Mouse (Mus musculus) layer of hippocampus, adult 9-11 months (tissue): ENCODE data around the gene Dennd4b.

Source experiments
- DNase-seq: peaks from one replicate; pipeline ENCODE4 v3.0.0; 2022

Dennd4b gene

DNA sequence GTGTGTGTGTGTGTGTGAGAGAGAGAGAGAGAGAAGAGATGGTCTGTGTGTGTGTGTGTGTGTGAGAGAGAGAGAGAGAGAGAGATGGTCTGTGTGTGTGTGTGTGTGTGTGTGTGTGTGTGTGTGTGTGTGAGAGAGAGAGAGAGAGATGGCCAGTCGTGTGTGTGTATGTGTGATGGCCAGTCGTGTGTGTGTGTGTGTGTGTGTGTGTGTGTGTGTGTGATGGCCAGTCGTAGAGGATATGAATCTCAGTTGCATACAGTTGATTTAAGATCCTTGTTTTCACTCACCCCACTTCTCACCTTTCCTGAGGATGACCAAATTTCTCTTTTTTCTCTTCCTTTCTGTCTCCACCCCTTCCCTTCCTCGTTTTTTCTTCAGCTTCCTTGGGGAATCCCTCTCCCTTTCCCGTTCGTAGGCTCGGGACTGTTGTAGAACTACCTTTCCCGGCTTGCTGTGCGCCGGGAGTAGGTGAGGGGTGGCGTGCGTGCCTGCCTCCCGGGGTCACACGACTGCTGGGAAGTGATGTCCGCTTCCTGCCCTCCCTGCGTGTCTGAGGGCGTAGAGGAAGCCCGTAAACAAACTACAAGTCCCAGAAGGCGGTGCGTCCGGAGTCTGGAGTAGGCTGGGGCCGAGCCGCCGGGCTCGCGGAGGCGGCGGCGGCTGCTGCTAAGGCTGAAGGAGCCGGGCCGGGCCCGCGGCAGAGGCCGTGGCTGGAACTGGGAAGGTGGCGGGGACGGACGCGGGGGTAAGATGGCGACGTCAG is 11.1 kb upstream of the Dennd4b start, which contains the start of gene Crtc2:
Gene Crtc2, plus strand, starts transcription at position 511 of the 766 bp plus-strand sequence.
- peak; percentile 99 for DNase-seq

DNA sequence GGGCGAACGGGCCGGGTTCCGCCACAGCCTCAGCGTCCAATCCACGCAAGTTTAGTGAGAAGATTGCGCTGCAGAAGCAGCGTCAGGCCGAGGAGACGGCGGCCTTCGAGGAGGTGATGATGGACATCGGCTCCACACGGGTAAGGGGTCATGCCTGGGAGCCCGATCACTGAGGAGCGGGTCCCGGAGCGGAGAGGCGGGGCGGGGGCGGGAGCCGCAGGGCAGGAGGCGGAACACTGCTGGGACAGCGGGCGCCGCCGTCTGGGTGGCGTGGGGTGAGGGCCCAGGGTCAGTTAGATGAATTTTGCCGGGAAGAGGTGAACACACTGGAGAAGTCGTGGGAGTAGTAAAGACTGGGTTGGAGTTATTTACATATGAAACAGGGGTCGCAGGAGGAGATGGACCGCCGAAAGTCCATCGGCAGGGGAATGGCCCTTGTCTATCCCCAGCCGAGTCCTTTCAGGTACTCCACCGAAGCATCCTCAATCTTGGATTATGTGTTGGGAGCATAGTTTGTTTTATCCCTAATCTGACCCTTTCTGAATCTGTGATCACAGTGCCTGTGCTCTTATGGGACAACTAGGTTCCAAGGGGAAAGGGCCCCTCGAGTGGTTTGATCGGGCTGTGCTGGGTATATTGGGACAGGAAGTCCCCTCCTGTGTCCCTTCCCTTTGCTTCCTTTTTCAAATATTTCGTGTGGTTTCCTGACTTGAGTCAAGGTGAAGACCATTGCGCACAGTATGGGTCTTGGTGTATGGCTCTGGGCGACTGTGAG is 10.4 kb upstream of the Dennd4b start:
- DNase-seq = no peak

DNA sequence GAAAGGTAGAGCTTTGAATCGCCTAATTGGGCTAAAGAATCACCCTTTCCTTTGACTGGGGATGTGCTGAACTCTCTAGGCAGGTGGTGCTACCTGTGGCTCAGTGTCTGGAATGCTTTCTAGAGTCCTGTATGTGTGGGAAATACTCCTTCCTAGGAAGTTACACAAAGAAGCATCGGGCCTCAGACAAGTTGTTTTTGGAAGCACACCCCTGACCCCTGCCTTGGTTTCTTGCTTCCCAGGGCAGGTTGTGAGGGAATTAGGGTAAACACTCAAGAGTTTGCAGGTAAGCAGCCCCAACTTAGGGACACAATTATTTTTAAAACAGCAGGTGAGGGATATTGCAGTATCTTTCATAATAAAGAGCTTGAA is 9.8 kb upstream of the Dennd4b start:
- DNase-seq = no peak

DNA sequence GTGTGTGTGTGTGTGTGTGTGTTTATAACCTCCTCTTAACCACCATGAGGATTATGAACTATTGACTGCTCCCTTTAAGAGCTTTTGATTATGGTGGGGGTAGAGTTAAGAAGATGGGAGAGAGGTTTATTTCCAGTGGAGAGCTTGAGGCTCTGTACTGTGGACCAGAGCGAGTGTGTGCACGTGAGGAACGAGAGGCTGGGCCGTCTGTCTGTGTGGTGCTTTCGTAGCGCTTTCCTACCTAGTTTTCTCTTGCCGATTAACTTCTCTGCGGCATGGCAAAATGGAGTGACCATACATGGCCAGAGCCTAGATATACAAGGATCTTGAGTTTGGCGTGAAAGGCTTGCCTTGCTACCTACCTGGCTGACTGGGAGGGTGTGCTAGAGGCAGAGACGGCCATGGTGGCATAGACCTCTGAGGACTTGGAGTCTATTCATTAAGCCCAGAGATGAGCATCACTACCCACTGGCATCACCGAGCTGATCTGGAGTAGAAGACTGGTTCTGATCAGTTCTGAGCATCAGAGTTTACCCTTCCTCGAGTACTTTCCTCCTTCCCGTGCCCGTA is 9.1 kb upstream of the Dennd4b start:
- no peak for DNase-seq

DNA sequence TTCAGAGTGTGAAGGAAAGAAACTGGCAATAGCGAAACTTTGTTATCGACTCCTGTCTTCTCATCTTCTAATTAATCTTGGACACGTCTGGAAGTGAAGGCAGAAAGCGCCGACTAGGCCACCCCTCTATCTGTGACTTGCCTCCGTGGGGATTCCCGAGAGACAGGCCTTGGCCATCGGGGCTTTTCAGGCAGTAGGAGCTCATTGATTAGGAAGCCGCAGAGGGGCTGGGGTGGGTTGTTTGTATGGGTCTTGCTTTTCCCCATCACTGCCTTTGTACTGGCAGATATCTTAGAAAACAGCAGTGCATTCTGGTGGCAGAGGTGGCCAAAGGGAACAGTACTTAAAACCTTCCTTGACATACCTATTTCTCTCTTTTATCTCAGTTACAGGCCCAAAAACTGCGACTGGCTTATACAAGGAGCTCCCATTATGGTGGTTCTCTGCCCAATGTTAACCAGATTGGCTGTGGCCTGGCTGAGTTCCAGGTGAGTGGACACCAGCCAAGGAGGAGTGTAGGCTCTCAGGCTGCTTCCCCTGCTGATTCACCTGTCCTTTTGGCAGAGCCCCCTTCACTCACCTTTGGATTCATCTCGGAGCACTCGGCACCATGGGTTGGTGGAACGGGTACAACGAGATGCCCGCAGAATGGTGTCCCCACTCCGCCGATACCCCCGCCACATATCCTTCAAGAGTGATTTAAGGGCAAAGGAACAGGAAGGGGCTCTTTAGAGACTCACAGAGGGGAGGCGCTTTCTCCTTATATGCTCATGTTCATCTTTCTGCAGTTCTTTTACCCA is 8.1 kb upstream of the Dennd4b start:
- no peak for DNase-seq

DNA sequence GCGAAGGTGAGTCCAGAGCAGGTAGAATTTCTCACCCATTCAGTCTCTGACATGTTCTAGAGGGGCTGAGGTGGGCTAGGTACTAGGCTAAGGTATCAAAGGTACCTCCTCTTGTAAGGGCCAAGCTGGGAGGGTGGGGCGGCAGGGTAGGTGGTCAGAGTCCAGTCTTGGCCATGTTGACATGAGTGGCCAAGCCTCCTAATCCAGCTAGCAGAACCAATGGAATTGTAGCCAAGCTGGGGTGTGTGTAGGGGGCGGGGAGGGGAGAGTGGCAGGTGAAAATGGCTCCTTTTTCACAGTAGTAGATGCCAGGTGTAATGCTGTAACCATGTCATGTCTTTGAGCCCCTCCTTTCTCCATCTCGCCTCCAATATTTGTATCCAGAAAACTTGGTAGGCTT is 6.5 kb upstream of the Dennd4b start:
- DNase-seq = no peak

DNA sequence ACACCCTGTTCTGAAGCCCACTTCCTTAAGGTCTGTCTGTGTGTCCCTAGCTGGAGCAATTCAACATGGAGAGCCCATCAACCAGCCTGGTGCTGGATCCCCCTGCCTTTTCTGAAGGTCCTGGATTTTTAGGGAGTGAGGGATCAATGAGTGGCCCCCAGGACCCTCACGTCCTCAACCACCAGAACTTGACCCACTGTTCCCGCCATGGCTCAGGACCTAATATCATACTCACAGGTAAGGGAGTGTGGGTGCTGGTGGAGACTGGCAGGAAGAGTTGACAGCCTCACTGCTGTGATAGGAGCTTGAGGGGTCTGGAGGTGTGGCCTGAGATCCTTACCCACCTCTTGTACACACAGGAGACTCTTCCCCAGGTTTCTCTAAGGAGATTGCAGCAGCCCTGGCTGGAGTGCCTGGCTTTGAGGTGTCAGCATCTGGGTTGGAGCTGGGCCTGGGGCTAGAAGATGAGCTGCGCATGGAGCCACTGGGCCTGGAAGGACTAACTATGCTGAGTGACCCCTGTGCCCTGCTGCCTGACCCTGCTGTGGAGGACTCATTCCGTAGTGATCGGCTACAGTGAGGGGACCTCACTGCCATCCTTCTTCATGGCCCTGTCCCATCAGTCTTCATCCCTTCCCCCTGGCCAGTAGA is 1.7 kb upstream of the Dennd4b start:
- DNase-seq = no peak

DNA sequence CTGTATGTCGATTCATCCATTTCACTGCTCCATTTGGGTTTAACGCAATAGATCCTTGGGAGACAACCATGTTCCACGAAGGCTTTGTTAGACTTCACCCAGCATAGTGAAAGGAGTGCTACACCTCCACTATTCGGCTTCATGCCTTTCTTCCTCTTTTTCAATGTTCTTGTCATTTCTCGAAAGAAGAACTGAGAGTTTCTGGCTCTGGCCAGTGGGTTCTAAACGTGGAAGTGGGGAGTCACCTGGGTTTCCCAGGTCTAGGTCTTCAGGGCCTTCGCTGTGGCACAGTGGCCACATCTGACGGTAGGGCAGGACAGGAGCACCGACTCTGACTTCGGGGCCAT is 325 bp upstream of the Dennd4b start:
- no peak for DNase-seq

DNA sequence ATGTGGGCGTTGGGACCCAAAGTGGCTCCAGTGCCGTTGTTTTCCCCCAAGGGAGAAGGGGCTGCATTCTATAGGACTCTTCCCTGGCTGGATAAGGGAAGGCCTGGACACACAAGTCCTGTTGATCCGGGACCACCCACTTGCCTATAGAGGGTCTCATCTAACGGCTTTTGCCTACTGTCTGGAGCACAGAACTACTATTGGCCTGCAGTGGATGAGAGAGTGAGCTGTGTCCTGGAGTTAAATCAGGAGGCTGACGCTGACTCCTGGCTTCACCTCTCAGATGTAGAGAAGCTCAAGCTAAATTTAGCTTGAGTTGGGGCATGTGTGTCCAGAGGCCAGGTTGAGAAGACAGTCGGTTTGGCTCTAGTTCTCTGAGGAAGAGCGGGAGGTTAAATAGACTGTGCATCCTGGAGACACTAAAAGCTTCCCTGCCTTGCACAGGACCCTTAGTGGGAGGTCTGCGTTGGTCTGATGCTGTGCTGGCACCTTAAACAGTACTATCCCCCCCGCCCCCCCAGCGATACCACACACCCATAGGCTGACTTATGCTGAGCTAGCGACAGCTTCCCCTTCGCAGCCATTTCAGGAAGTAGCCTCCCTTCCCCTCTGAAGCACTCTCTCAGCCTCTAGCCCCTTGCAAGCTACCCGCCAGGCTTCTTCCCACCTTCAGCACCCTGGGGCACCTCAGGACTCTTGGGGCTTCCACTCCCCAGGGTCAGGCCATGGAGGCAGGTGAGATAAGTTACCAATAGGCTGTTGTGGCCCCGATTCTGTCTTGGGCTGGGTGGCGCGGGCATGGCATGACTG is 1.2 kb downstream of the Dennd4b start:
- no peak for DNase-seq

DNA sequence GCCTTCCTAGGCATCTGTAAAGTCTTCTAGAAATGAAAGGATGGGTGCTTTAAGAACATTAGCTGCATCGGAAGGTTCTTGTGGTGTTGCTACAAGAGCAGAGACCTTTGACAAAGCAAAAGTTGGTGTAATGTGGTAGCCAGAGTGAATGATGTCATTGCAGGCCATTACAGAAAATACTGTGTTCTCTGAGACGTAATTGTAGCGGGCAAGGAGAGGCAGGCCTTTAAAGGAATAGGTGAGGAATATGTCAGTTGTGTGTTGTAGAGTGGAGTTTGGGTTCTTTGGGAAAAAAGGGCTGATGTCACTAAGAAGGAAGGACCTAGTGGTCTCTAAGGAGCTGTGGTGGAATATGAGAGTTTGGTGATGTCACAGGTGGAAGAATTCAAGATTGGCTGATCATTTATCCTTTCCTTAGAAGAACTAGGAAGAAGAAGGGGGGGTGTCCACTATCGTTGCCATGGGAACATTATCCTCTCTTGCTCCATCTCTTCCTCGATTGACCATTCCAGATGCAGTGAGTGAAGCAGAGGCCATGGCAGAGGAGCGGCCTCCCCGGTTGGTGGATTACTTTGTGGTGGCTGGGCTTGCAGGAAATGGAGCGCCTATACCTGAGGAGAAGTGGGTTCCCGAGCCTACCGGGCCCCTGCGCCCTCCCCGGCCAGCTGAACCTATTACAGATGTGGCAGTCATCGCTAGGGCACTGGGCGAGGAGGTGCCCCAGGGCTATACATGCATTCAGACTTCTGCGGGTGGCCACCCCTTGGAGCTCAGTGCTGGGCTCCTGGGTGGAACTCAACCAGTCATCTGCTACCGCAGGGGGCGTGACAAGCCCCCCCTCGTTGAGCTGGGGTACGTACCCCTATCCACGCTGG is 2.2 kb downstream of the Dennd4b start:
- DNase-seq = no peak

DNA sequence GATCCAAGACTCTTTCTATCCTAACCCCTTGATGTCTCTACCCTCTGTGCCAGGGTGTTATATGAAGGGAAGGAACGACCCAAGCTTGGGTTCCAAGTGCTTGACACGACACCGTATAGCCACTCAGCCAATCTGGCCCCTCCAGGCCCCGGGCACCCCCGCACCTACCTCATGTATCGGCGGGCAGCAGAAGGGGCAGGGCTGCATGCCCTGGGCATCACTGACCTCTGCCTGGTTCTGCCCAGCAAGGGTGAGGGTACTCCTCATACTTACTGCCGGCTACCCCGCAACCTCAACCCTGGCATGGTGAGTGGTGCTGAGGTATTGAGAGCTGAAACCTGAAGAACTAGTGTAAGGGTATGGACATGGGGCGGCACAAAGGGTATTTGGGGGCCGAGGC is 3.2 kb downstream of the Dennd4b start:
- DNase-seq = no peak

DNA sequence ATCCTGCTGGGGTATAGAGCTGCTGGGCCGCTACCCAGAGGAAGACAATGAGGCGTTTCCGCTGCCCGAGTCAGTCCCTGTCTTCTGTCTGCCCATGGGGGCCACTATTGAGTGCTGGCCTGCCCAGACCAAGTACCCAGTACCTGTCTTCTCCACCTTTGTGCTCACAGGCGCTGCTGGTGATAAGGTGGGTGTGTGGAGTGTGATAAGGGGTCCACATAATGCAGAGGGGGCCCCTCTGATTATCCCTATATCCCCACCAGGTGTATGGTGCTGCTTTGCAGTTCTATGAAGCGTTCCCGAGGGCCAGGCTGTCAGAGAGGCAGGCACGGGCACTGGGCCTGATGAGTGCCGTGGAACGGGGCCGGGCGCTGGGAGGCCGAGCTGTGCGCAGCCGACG is 4.0 kb downstream of the Dennd4b start:
- DNase-seq = no peak

DNA sequence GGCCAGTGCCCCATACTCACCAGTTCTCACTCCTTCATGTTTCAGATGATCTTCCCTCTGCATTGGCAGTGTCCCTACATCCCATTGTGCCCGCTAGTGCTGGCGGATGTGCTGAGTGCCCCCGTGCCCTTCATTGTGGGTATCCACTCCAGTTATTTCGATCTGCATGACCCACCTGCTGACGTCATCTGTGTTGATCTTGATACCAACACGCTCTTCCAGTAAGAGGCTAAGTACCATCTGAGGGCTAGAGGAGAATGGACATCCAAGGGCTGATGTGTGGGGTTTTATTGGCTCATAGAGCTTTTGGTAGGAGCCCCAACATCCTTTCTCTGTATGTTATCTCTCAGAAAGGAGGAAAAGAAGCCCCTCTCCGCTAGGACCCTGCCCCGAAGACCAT is 5.8 kb downstream of the Dennd4b start:
- DNase-seq = no peak

DNA sequence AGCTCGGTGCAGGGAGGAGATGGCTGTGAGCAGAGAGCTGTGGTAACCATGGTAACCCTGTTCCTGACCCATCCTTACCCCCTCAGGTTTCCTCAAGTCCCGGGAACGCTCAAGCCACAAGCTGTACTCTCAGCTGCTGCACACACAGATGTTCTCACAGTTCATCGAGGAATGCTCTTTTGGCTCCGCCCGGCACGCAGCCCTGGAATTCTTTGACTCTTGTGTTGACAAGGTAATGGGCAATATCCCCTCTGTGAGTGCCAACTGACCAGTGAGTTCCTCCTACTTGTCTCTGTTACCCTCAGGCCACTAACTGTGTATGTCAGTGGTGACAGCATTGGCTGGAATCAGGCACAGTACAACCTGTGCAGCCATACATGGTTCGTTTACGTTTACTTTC is 7.2 kb downstream of the Dennd4b start:
- no peak for DNase-seq

DNA sequence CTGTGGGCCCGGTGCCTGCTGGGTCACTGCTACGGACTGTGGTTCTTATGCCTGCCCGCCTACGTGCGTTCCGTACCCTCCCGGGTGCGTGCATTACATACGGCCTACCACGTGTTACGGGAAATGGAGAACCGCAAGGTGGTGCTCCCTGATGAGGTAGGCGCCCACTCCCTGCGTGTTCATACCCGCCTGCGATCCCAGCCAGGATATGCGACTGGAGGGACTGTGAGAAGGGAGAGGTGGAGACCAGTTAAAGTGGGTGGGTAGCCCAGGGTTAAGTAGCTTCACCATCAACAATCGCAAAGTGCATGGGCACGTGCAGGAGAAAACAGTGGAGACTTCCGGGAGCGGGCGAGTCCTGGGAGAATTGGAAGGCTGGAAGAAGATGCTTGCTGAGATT is 8.9 kb downstream of the Dennd4b start:
- no peak for DNase-seq

DNA sequence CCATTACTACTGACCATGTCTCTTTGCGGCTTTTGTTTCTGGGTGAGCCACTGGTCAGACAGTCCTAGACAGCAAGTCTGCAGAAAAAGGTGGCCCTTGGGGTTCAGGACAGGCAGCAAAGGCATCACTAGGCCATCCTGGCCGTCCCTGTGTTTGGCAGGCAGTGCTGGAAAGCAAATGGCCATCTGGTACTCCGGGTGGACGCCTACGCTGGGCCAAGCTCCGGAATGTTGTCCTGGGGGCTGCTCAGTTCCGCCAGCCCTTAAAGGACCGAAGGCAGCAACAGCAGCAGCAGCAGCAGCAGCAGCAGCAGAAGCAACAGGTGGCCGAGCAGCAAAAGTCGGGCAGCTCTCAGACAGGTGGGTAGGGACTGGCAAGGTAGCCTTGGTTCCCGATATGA is 10.3 kb downstream of the Dennd4b start:
- no peak for DNase-seq

DNA sequence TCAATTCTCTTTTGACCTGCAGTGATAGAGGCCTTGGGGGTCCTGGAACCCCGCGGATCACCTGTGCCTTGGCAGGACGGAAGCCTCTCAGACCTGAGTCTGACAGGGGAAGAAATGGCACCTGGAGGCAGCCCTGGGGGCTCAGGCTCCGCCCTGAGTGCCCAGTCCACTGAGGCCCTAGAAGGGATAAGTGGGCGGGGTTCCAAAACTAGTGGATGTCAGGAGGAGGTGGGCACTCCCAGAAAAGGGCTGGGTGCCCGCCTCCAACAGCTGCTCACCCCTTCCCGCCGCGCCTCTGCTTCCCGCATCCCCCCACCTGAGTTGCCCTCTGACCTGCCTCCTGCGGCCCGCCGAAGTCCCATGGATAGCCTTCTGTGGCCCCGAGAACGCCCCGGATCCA is 11.9 kb downstream of the Dennd4b start:
- no peak for DNase-seq

DNA sequence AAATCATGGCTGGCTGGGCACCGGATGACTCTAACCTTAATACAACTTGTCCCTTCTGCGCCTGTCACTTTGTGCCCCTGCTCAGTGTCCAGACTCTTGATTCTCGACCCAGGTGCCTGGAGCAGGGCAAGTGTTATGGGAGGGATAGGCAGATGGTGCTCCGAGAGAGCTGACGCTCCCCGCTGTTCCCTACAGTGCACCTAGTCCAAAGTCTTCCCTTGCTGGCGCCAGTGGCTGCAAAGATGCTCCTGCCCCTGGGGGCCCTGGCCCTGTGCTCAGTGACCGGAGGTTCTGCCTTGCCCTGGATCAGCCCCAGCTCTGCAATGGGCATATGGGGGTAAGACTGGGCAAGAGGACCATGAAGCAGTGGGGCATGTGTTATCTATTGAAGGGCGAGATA is 12.8 kb downstream of the Dennd4b start:
- no peak for DNase-seq

DNA sequence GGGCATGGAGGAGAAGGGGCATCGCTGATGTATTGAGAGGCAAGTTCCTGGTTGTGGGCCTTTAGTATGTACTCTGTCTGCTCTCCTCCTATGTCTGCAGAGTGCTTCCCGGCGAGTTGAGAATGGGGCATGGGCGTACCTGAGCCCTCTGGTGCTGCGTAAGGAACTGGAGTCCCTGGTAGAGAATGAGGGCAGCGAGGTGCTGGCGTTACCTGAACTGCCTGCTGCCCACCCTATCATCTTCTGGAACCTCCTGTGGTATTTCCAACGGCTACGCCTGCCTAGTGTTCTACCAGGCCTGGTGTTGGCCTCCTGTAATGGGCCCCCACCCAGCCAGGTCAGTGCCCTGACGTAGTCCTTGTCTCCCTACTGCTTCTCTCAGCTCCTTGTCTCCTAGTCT is 13.2 kb downstream of the Dennd4b start:
- DNase-seq = no peak

DNA sequence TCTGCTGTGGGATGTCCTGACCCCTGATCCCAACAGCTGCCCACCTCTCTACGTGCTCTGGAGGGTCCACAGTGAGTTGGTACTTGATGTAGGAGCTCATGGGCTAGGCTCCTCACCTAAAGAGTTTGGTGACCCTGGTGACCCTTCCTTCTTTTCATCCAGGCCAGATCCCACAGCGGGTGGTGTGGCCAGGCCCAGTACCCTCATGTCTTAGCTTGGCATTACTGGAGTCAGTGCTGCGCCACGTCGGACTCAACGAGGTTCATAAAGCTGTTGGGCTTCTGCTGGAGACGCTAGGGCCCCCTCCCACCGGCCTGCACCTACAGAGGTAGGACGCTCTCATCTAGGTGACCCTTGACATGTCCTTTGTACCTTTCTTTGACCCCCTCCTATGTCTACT is 14.2 kb downstream of the Dennd4b start:
- no peak for DNase-seq

DNA sequence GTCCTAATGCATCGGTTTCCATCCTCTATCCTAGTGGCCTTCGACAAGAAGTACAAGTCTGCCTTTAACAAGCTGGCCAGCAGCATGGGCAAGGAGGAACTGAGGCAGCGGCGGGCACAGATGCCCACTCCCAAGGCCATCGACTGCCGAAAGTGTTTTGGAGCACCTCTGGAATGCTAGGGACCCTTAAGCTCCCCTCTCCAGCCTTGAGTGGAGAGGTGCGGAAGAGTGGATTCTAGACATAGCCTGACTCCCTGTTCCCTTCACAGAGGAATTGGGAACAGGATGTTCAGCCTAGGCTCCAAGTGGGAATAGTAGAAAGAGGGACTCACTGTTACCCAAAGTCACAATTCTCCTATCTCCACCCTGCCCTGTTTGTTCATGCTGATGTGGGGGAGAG is 14.8 kb downstream of the Dennd4b start:
- DNase-seq = no peak
